Comparison of ENCODE assay signal across 19 mouse cellular contexts in the genomic region with DNA sequence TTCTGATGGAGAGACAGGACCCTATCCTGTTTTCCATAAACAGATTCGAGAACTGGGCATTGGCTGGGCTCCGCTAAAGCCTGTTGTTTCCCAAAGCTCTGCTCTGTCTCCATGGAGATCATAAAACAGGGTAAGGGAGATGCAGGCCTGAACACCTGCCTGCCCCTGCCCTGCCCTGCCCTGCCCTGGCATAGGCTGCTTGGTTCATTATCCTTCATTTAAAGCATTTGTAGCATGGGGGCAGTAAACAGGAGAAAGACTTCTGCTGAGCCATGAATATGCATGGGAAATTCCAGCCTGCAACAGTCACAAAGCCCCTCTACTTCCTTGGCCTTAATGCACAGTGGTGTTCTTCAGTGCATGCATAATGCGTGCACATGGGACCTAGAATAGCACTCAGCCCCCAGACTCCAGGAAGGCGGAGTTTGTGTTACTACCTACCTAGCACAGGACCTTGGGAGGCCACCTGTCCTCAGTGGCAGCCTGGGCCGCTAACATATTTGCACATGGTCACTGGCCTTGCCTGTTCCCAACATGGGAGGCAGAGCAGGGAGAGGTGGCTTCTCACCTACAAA.
DNase-seq lines count a peak whose midpoint lies in the region; ATAC-seq lines count a peak whose summit lies in the region.
"Had no signal": no experiment of that assay in that cellular context is flagged by ENCODE, and none has a peak within 500 bp of the region (broad histone marks: within the 10 kb centered on the region; RNA-seq: fewer than 3 reads in every experiment).

No protein-coding gene starts in this region.

- no peak overlapping the region for H3K9ac ChIP-seq in forebrain, embryonic 14.5 days (ENCODE audit: low read length)
- H3K9ac ChIP-seq in midbrain, embryonic 12.5 days (replicated peaks) = no peak overlapping the region
- H3K9ac ChIP-seq: heart, embryonic 12.5 days; limb, embryonic 15.5 days; liver, embryonic 15.5 days had no signal

- H3K36me3 ChIP-seq in forebrain, embryonic 14.5 days (ENCODE audit: control insufficient read depth, insufficient read depth, low read length) = no peaks in the 10 kb centered on the region
- no peaks in the 10 kb centered on the region for H3K36me3 ChIP-seq in midbrain, embryonic 12.5 days
- H3K36me3 ChIP-seq: heart, embryonic 12.5 days; limb, embryonic 15.5 days; liver, embryonic 15.5 days had no signal

- peaks cover 17% of the 10 kb centered on the region for H3K4me1 ChIP-seq in forebrain, embryonic 14.5 days (ENCODE audit: control insufficient read depth, insufficient read depth, low read length)
- H3K4me1 ChIP-seq in midbrain, embryonic 12.5 days = peaks cover 20% of the 10 kb centered on the region
- H3K4me1 ChIP-seq: limb, embryonic 15.5 days; liver, embryonic 15.5 days had no signal

- H3K4me2 ChIP-seq in forebrain, embryonic 14.5 days (ENCODE audit: low read length) = no peak overlapping the region
- no peak overlapping the region for H3K4me2 ChIP-seq in midbrain, embryonic 12.5 days (replicated peaks)
- H3K4me2 ChIP-seq: heart, embryonic 12.5 days; limb, embryonic 15.5 days; liver, embryonic 15.5 days had no signal

- no peak overlapping the region for H3K27ac ChIP-seq in forebrain, embryonic 14.5 days (ENCODE audit: low read depth, low read length)
- no peak overlapping the region; the same call in 1 of the 2 replicates for H3K27ac ChIP-seq in midbrain, embryonic 12.5 days (replicated peaks)
- H3K27ac ChIP-seq: limb, embryonic 15.5 days; liver, embryonic 15.5 days had no signal

- peak; percentile 73 for ATAC-seq in forebrain, embryonic 14.5 days
- peak; percentile 61; the same call in 1 of the 2 replicates for ATAC-seq in midbrain, embryonic 12.5 days (ENCODE audit: low FRiP score, low read depth)
- ATAC-seq in activated CD4-positive, CD25-positive, alpha-beta regulatory T cell, adult 4 months = no peak
- ATAC-seq: lung, postnatal 0 days had no signal

- H3K27me3 ChIP-seq in forebrain, embryonic 14.5 days (replicated peaks; ENCODE audit: control insufficient read depth, insufficient read depth, low read length) = no peaks in the 10 kb centered on the region
- H3K27me3 ChIP-seq in midbrain, embryonic 12.5 days = no peaks in the 10 kb centered on the region
- H3K27me3 ChIP-seq: liver, embryonic 15.5 days had no signal

- H3K4me3 ChIP-seq in forebrain, embryonic 14.5 days (ENCODE audit: low read depth, low read length) = no peak overlapping the region
- H3K4me3 ChIP-seq in midbrain, embryonic 12.5 days = no peak overlapping the region
- H3K4me3 ChIP-seq: heart, embryonic 12.5 days; limb, embryonic 15.5 days; liver, embryonic 15.5 days had no signal

- 34% methylated on average over 5 of the region's 5 CpGs for WGBS in forebrain, embryonic 14.5 days
- WGBS in midbrain, embryonic 12.5 days = 44% methylated on average over 5 of the region's 5 CpGs

- peak; percentile 32 for DNase-seq in retina, postnatal 1 day
- no peak for DNase-seq in retina, embryonic 14.5 days (ENCODE audit: low spot score)
- peak; percentile 52 for DNase-seq in forebrain, embryonic 14.5 days (ENCODE audit: low spot score)
- no peak for DNase-seq in layer of hippocampus, adult 18-20 months (ENCODE audit: low spot score in 2 of 2)
- no peak for DNase-seq in urinary bladder, adult 2 months (ENCODE audit: low spot score)
- DNase-seq: adrenal gland, postnatal 10 days; cerebellum, adult 18-20 months; cerebellum, postnatal 25 days; embryo, embryonic 11 days; heart, postnatal 14 days; kidney, adult 8-10 months; kidney, postnatal 14 days; right cerebral cortex, adult 18-20 months had no signal

- no peaks in the 10 kb centered on the region for H3K9me3 ChIP-seq in forebrain, embryonic 14.5 days (replicated peaks; ENCODE audit: control insufficient read depth, low read length)
- H3K9me3 ChIP-seq in midbrain, embryonic 12.5 days = no peaks in the 10 kb centered on the region
- H3K9me3 ChIP-seq: heart, embryonic 12.5 days; limb, embryonic 15.5 days; liver, embryonic 15.5 days had no signal

Comparison
In these comparisons a context has a peak if more than half of its experiments do, and no peak if none do; other contexts are left out.
1. DNase-seq: peak in retina, postnatal 1 day (single experiment) and forebrain, embryonic 14.5 days (single experiment); none in retina, embryonic 14.5 days (single experiment), layer of hippocampus, adult 18-20 months (0 of 2) and urinary bladder, adult 2 months (single experiment).